Mouse (Mus musculus) stomach, embryonic 16.5 days (tissue): Measurements from ENCODE around the gene Pnpla1. TPM values are rescaled to one million over a fixed set of nuclear protein-coding genes. Genes with fewer than 3 reads are reported as not detected.

Source experiments
- ATAC-seq: fragments of 200-750 bp; cut with Nextera tagmentation; 2 replicates; pipeline ENCODE4 v1.8.0; 2017; ENCODE audit warnings: moderate number of reproducible peaks, moderate TSS enrichment; ENCODE audit not compliant: insufficient read depth, low FRiP score
- H3K27ac ChIP-seq: fragments of 300-500 bp; sonication (generic); 2 replicates; pipeline ENCODE4 v1.5.1; 2014; ENCODE audit warnings: low read length
- H3K27me3 ChIP-seq: fragments of 300-500 bp; sonication (generic); 2 replicates; pipeline ENCODE4 v1.6.1; 2014; ENCODE audit warnings: low read length, control low read depth, mixed read lengths; ENCODE audit not compliant: control insufficient read depth, insufficient read depth
- H3K36me3 ChIP-seq: fragments of 300-500 bp; sonication (generic); 2 replicates; pipeline ENCODE4 v1.6.1; 2014; ENCODE audit warnings: low read length; ENCODE audit not compliant: control insufficient read depth, insufficient read depth
- H3K4me1 ChIP-seq: fragments of 300-500 bp; sonication (generic); 2 replicates; pipeline ENCODE4 v1.6.1; 2014; ENCODE audit warnings: low read length, control low read depth, mixed read lengths; ENCODE audit not compliant: control insufficient read depth, insufficient read depth
- H3K4me2 ChIP-seq: fragments of 300-500 bp; sonication (generic); 2 replicates; pipeline ENCODE4 v1.6.1; 2014; ENCODE audit warnings: low read depth, low read length, mixed read lengths
- H3K4me3 ChIP-seq: fragments of 300-500 bp; sonication (generic); replicated peaks from 2 replicates; pipeline ENCODE4 v1.5.1; 2014; ENCODE audit warnings: mild to moderate bottlenecking, low read length
- H3K9ac ChIP-seq: fragments of 300-500 bp; sonication (generic); 2 replicates; pipeline ENCODE4 v1.6.1; 2014; ENCODE audit warnings: low read length
- H3K9me3 ChIP-seq: fragments of 300-500 bp; sonication (generic); replicated peaks from 2 replicates; pipeline ENCODE4 v1.6.1; 2016; ENCODE audit warnings: low read length, control low read depth; ENCODE audit not compliant: control insufficient read depth
- WGBS: fragments of 180-500 bp; shearing (Covaris S2); extraction: QIAGEN DNeasy Blood & Tissue Kit; methylation state at CpG from one replicate; pipeline ENCODE4 v1.1.7; 2014; 5-methylcytosine and 5-hydroxymethylcytosine counted together
- polyA plus RNA-seq: library from polyadenylated mRNA; unstranded; fragments of >200 nt; fragmentation: Nextera tagmentation; extraction: Ambion mirVana; gene quantifications from 2 replicates; pipeline ENCODE4 v1.2.1, GENCODE M21; 2015

The Pnpla1 gene
- polyA plus RNA-seq, 1 experiment from 2014 or later = 1.2 TPM

DNA sequence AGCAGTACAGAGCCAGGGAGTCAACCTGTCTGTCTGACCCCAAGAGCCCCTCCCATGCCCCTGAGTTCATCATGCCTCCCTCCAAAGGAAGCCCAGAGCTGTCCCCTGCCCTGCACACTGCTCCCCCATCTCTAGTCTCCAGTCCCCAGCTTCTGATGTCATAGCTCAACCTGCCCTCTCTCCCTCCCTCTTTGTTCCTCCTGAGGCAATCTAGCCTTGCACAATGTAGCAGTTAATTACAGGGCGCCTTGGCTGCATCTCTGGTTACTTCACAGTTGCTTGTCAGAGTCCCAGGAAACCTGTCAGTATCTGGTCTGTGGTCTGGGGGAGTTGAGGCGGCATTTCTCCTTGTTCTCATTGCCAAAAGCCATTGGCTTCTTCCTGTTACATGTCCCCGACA lies 2.2 kb upstream of the Pnpla1 start:
- Histone ChIP-seq H3K9me3 (0 out of 2 replicates have a peak, but pooled peaks cover 2% of the 10 kb centered on the region), H3K9ac (no peak overlapping the region), H3K4me2 (no peak overlapping the region), H3K36me3 (no peaks in the 10 kb centered on the region), H3K27ac (peak overlapping the region; percentile 29; the same call in 1 of the 2 replicates), H3K4me1 (no peaks in the 10 kb centered on the region), H3K4me3 (no peak overlapping the region), H3K27me3 (no peaks in the 10 kb centered on the region)
- WGBS = 59% methylated on average over 2 of the region's 3 CpGs
- ATAC-seq = no peak

DNA sequence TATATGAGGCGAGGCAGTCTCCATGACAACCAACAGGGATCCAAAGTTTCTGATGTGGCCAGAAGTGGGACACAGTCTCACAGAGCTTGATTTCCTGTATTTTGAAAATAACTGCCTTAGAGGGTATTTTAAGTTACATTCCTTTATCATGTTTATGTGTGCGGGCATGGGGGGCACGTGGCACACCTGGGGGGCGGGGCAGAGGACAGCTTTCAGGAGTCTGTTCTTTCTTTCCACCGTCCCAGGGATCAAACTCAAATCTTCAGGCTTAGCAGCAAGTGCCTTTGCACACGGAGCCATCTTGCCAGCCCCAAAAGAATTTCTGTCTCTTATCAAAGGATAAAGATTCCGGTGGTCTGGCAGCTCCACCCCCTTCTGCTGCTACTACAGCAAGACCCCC lies 5.7 kb downstream of the Pnpla1 start:
- WGBS = 66% methylated on average over 7 of the region's 7 CpGs
- no peak for ATAC-seq
- Histone ChIP-seq H3K4me2 (no peak overlapping the region), H3K36me3 (no peaks in the 10 kb centered on the region), H3K27me3 (no peaks in the 10 kb centered on the region), H3K4me1 (no peaks in the 10 kb centered on the region), H3K4me3 (no peak overlapping the region), H3K9ac (no peak overlapping the region), H3K9me3 (no peaks in the 10 kb centered on the region), H3K27ac (no peak overlapping the region)

DNA sequence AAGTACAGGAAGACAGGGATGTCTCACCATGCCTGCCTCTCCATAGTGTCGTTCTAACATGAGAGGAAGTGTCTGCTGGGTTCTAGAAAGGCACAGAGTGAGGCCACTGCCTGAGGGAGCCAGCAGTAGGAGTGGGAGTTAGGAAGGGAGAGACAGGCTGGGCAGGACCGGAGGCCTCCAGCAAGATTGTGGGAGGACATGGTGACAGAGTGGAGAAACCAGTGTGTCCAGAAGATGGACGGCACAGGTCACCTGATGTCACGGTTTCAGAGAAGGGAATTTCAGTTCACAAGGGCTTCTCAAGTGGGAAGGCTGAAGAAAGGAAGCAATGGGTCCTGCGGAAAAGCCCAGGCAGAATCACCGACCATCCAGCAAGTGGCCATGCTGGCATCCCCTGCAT lies 6.3 kb downstream of the Pnpla1 start:
- Histone ChIP-seq H3K4me1 (no peaks in the 10 kb centered on the region), H3K9me3 (no peaks in the 10 kb centered on the region), H3K27ac (no peak overlapping the region), H3K27me3 (no peaks in the 10 kb centered on the region), H3K9ac (no peak overlapping the region), H3K36me3 (no peaks in the 10 kb centered on the region), H3K4me2 (no peak overlapping the region), H3K4me3 (no peak overlapping the region)
- no peak for ATAC-seq
- 53% methylated on average over 6 of the region's 6 CpGs for WGBS

DNA sequence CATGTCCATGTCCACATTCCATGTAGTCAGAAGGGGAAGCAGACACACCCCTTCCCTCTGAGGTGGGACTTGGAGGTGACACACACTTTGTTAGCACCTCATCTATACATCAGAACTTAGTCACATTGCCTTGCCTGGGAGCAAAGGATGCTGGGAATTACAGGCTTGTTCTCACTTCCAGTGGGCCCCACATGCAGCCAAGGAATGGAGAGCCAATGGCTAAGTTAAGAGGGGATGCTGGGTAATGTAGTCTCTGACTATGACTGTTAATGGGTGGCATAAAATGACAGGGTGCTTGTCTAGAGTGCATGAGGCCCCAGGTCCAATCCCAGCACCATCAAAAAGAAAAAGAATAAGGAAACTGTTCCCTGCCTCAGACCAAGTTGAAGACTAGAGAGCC lies 8.7 kb downstream of the Pnpla1 start:
- Histone ChIP-seq H3K4me3 (no peak overlapping the region), H3K27me3 (no peaks in the 10 kb centered on the region), H3K4me1 (no peaks in the 10 kb centered on the region), H3K9ac (no peak overlapping the region), H3K36me3 (no peaks in the 10 kb centered on the region), H3K4me2 (no peak overlapping the region), H3K9me3 (no peaks in the 10 kb centered on the region), H3K27ac (no peak overlapping the region)
- no peak for ATAC-seq

DNA sequence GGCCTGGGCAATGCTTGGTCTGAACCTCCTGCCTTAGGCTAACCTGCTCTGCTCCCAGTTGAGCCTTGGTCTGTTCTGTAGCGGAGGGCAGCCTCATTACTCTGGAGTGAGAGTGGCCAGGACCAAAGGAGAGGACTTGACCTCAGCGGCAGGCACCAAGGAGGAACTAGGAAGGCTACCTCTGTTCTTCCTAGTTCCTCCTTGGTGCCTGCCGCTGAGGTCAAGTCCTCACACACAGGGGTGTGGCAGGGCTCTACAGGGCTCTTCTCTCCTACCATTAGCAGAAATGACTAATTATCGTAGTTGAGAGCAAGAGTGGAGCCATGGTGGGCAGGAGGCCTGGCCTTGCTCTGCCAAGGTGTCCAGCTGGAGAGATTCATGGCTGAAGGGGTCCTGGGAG lies 9.2 kb downstream of the Pnpla1 start:
- Histone ChIP-seq H3K27me3 (no peaks in the 10 kb centered on the region), H3K9me3 (no peaks in the 10 kb centered on the region), H3K4me3 (no peak overlapping the region), H3K4me2 (no peak overlapping the region), H3K36me3 (no peaks in the 10 kb centered on the region), H3K27ac (no peak overlapping the region), H3K4me1 (no peaks in the 10 kb centered on the region), H3K9ac (no peak overlapping the region)
- WGBS = 87% methylated on average over 4 of the region's 4 CpGs
- ATAC-seq = no peak

DNA sequence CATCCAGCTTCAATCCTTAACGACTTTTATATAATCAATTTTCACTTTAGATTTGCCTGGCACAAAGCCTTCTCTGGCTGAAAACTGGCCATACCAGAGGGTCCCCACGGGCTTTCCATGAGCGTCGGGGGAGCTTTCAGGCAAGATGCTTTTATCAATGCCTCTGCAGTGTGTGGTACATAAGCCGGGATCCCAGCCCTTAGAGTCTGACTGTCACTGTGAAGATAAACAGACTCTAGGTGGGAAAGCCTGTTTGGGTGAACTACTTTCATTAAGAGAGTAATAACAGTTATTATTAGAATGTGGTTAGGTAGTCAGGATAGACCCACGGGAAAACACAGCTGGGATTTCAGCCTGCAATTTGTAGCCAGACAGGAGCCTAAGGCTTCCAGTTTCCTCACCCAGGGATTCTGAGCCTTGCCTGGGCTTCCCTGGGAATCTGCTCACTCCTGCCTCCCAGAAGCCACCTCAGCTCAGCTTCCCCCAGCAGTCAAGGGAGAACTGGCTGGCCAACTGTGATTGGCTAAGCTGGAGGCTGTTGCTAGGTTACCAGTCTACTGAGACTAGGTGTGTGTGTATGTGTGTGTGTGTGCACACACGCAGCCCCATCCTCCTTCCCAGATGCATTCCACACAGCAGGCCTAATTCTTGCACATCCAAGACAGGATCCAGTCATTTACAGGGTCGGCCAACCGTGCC lies 11.3 kb downstream of the Pnpla1 start:
- no peak overlapping the region for H3K27ac ChIP-seq
- H3K4me1 ChIP-seq = no peaks in the 10 kb centered on the region
- H3K27me3 ChIP-seq = no peaks in the 10 kb centered on the region
- H3K4me3 ChIP-seq = no peak overlapping the region
- H3K4me2 ChIP-seq = no peak overlapping the region
- 55% methylated on average over 9 of the region's 9 CpGs for WGBS
- ATAC-seq = no peak
- no peak overlapping the region for H3K9ac ChIP-seq
- no peaks in the 10 kb centered on the region for H3K36me3 ChIP-seq
- H3K9me3 ChIP-seq = no peaks in the 10 kb centered on the region

DNA sequence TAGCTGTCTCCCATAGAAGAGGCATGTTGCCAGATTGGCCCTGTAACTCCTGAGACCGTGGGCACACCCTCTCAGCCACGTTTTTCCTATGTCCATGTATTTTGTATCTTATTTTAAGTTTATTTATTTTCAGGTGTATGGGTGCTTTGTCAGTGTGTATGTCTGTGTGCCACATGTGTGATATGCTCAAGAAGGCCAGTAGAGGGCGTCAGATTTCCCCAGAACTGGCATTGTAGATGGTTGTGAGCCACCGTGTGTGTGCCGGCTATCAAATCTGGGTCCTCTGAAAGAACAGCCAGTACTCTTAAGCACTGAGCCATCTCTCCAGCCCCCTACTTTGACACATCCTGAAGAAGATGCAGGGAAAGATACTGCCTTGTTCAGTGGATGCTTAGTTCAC lies 12.2 kb downstream of the Pnpla1 start:
- 72% methylated on average over 5 of the region's 5 CpGs for WGBS
- no peaks in the 10 kb centered on the region for H3K36me3 ChIP-seq
- H3K4me3 ChIP-seq = no peak overlapping the region
- peaks cover 7% of the 10 kb centered on the region; the same call in 1 of the 2 replicates for H3K4me1 ChIP-seq
- ATAC-seq = no peak
- H3K27ac ChIP-seq = no peak overlapping the region
- no peaks in the 10 kb centered on the region for H3K27me3 ChIP-seq
- H3K9me3 ChIP-seq = no peaks in the 10 kb centered on the region
- H3K4me2 ChIP-seq = no peak overlapping the region
- H3K9ac ChIP-seq = no peak overlapping the region

DNA sequence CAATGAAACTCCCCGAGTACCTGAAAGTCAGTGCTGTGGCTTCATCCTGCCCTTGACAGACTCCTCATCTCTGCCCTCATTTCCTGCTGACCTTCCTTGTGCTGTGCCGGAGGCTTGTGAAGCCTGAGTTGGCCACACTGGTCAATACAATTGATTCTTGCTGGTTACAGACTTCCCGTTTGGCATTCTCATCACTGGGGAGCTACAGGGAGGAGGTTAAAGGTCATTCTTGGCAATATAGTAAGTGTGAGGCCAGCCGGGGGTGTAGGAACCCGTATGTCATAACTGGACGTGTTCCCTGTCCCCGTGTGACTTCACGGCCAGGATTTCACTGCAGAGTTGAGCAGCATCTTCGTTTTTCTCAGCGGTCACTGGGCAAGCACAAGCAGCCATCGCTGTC lies 13.6 kb downstream of the Pnpla1 start:
- Histone ChIP-seq H3K9ac (no peak overlapping the region), H3K4me1 (peaks cover 7% of the 10 kb centered on the region; the same call in 1 of the 2 replicates), H3K27ac (no peak overlapping the region), H3K27me3 (no peaks in the 10 kb centered on the region), H3K4me2 (no peak overlapping the region), H3K4me3 (no peak overlapping the region), H3K9me3 (no peaks in the 10 kb centered on the region), H3K36me3 (no peaks in the 10 kb centered on the region)
- 72% methylated on average over 11 of the region's 11 CpGs for WGBS
- no peak for ATAC-seq

DNA sequence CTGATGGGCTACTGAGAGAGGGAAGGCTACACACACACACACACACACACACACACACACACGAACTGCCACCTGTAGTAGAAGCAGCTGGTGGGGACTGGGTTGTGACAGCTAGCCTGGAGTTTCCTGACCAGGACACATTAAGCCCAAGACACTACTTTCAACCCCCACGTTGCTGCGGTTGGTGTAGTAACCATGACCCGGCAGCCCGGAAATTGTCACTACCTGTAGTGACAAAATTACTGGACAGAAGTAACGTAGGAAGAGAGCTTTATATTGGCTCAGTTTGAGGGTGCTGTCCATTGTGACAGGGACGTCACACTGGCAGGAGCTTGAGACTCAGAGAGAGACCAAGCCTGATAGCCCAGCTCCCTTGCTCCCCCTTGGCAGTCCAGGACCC lies 14.1 kb downstream of the Pnpla1 start:
- no peak overlapping the region for H3K27ac ChIP-seq
- ATAC-seq = no peak
- H3K9me3 ChIP-seq = no peaks in the 10 kb centered on the region
- 91% methylated on average over 7 of the region's 7 CpGs for WGBS
- H3K4me3 ChIP-seq = no peak overlapping the region
- no peaks in the 10 kb centered on the region for H3K27me3 ChIP-seq
- no peak overlapping the region for H3K4me2 ChIP-seq
- H3K9ac ChIP-seq = no peak overlapping the region
- H3K4me1 ChIP-seq = peaks cover 7% of the 10 kb centered on the region; the same call in 1 of the 2 replicates
- no peaks in the 10 kb centered on the region for H3K36me3 ChIP-seq
